Mouse (Mus musculus): ENCODE results near the gene Zic1. TPM values are rescaled to one million over a fixed set of nuclear protein-coding genes. Genes with fewer than 3 reads are reported as not detected.

The Zic1 gene
- 4.4 and 4.5 TPM in 2 replicates for polyA plus RNA-seq (2021; fragmentation: Nextera tagmentation)
- long read RNA-seq, experiment 1, partial matches to known transcripts, result 0 of 7 reads
- long read RNA-seq, experiment 1, other reads (novel, unspliced or antisense), result 7 of 7 reads
- long read RNA-seq, experiment 2, partial matches to known transcripts, result 0 of 3 reads
- long read RNA-seq, experiment 2, other reads (novel, unspliced or antisense), result 3 of 3 reads

GRCm38 (mm10) chr9:91365664-91366063, at the start of gene Zic1:
Zic1 (minus strand) TSS chr9:91365810.

DNA sequence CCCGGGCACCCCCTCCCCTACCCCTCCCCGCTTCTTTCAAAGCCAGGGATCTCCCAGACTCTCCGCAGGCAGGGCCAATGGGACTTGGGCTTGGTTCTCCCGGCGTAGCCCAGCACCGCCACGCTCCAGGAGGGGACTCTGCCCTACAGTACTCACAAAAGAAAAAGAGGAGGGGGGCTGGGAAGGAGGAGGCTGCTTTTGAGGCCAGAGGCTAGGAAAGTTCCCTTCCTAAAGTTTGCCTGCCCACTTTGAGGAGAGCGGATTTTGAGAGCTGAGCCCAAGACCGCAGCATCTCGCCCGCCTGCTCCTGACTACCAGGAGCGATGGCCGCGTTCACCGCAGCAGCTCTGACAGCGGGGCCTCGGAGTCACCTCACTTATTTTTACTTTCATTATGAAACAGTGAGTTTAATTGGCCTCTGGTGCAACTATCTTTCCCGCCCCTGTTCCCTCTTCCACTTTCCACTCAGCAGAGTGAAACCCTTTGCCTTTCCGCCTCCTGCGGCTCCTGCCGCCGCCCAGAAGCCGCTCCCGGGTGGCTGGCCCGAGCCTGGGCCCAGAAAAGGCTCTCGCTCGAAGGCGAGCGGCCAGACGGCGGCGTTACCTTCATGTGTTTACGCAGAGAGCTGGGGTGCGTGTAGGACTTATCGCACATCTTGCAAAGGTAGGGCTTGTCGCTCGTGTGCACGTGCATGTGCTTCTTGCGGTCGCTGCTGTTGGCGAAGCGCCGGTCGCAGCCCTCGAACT, 3.6 kb downstream of the Zic1 start, which contains the start of gene Zic4:
Gene Zic4 (plus strand): TSS at position 558 of the 746 bp plus-strand sequence.

Other genes with a start within 250 kb of the Zic1 start
- gene Zic4, start 3.4 kb downstream of the Zic1 start, polyA plus RNA-seq (2021; fragmentation: Nextera tagmentation), result 4.4 and 4.6 TPM in 2 replicates

All from layer of hippocampus, adult 6 months (tissue).